Mouse (Mus musculus) G1E (cell line): ENCODE results near the gene Taar2.

Experiments used
- CTCF ChIP-seq: IDR thresholded peaks from 2 replicates; pipeline ENCODE4 v1.5.1; 2012; ENCODE audit warnings: low read depth, low read length, inconsistent platforms, mixed read lengths
- GATA1 ChIP-seq: IDR thresholded peaks from 2 replicates; pipeline ENCODE4 v1.6.1; 2012; ENCODE audit warnings: borderline replicate concordance, low read length, inconsistent platforms, mixed read lengths
- TAL1 ChIP-seq: conservative IDR thresholded peaks from 2 replicates; pipeline ENCODE4 v1.6.1; 2012; ENCODE audit warnings: low read depth, low read length, inconsistent platforms, mixed read lengths

- no peak for TF ChIP-seq GATA1
- no peak for TF ChIP-seq CTCF
- TF ChIP-seq TAL1: no peak
These were observed 26.7 kb downstream of the Taar2 start for GRCm38 (mm10) chr10:23964921-23965610.
